Mouse (Mus musculus) WW6 (cell line): ENCODE results near the gene Ubtf.
A peak's percentile ranks its signal among the peaks of the same experiment; 100 is the strongest.

Source experiments
- DNase-seq: peaks from one replicate; pipeline ENCODE4 v3.0.0-alpha.2; 2013; ENCODE audit warnings: low read depth, low spot score

The Ubtf gene

GRCm38 (mm10) chr11:102318576-102319409 lies 749 bp downstream of the Ubtf start:
- DNase-seq = no peak

DNA sequence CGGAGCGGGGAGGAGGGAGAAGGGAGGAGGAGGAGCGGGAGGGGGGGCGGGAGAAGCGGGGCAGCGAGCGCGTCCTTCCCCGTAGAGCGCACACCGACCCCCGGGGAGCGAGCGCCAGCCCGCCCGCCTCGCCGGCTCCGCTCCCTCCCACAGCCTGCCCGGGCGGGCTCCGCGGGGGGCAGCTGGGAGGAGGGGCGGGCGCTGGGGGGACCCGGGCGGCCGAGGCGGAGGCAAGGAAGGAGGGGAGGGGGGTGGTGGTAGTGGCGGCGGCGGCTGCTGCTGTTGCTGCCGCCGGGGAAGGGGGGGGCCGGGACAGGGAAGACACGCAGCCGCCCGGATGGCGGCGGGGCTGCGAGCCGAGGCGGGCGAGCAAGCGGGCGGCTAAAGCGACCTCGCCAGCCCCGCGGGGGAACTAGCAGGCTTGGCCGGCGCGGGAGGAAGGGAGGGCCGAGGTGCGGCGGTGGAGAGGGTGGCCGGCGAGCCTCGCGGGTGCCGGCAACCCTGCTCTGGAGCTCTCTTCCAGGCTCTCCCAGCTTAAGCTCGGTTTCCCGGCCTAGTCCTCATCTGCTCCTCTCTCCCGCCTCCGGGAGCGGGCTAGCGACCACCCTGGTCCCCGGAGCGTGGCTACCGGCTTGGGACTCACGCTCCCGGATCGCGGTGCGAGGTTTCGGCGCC lies 1.5 kb downstream of the Ubtf start:
- DNase-seq = no peak

DNA sequence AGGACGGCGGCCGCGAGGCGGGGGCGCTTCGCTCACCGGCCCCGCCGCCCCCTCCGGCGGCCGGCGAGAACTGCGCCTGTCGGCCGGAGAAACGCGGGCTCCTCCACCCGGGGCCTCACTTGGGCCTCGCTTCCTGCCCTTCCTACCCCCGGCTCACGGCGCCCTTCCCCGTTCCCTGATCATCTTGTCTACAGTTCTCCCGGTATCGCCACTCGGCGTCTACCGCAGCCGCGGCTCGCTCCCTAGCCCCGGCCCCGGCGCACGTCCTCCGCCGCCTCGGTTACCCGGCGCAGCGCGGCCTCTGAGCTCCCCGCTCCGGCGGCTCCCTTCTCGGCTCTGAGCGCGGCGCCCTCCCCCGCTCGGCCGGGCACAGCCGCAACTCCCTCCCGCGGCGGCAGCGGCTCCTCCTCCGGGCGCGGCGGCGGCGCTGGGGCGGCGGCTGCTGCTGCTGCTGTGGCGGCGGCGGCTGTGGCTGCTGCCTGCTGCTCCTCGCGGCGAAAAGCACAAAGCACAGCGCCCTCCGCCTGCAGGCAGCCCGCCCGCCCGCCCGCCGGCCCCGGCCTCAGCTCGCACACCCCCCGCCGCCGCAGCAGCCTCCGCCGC lies 2.1 kb downstream of the Ubtf start:
- no peak for DNase-seq

- DNase-seq = no peak
Observed at GRCm38 (mm10) chr11:102316572-102317297, 2.8 kb downstream of the Ubtf start.

GRCm38 (mm10) chr11:102315690-102316571 lies 3.6 kb downstream of the Ubtf start:
- DNase-seq = no peak

DNA sequence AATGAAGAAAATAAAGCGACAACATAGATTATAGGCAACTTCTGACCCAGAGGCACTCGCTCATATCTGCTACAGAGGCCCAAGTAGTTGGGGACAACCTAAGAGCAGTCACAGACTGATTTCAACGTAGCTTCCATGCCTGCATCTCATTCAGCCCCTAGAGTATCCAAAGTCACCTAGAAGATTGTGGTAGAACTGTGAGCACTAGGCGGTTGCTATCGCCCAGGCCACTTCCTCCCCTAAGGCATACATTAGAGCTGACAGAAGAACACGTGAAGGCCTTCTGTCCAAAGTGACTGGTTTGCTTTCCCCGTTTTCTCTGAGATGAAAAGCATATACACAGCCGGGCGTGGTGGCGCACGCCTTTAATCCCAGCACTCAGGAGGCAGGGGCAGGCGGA lies 5.2 kb downstream of the Ubtf start:
- DNase-seq = no peak

DNA sequence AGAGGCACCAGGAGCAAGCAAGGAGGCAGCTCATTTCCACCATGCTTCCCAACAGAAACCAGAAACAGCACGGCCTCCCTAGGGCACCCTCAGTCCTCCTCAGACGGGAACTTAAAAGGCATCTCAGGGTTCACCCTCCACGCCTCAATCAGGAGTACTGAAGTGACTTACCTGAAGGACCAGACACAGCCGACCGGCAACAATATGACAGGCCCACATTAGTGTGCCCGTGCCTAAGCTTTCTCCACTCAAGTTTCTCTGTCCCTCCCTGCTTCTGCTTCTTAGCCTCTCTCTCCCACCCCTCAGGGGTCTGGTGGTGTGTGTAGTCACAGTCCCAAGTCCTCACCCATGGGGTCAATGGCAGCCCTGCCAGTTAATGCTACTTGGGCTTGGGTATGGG lies 7.0 kb downstream of the Ubtf start:
- DNase-seq = no peak

GRCm38 (mm10) chr11:102311966-102312365 lies 7.6 kb downstream of the Ubtf start:
- DNase-seq = no peak

GRCm38 (mm10) chr11:102310768-102311695 lies 8.5 kb downstream of the Ubtf start:
- no peak for DNase-seq

DNA sequence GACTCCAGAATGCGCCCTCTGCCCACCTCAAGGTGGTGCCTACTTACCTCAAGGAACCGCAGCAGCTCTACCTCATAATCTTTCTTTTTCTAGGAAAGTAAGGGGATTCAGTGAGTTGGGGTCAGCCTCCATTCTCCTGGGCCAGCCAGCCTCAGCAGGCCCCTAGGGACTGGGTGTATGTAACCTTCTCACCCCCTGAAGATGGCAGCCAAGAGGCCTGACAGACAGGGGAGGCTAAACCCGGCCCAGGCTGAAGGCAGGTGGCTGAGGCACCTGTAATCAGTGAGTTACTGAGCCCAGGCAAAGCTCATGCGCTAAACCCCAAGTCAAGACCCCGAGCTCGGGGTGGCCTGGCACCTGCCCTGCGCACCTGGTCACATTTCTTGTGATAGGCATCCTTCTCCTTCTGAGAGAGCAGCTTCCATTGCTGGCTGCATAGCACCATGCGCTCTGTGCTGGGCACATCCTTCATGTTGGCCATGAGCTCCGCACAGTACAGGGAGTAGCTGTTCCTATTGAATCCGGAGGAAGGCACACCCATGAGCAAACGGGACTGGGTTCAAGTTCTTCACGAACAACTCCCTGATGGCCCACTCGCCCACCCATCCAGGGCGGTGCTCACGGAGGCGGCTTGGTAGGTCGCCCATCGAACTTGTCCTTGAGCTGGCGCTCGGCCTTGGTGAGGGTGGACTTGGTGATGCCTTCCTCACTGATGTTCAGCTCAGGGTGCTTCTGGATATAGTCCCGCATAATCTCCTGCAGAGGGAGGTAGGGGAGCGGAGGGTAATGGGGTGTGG lies 9.5 kb downstream of the Ubtf start:
- no peak for DNase-seq

GRCm38 (mm10) chr11:102308979-102309378 lies 10.6 kb downstream of the Ubtf start:
- peak; percentile 97 for DNase-seq

GRCm38 (mm10) chr11:102308104-102308503 lies 11.4 kb downstream of the Ubtf start:
- no peak for DNase-seq

GRCm38 (mm10) chr11:102305359-102305758 lies 14.2 kb downstream of the Ubtf start:
- DNase-seq = no peak

- no peak for DNase-seq
Observed at GRCm38 (mm10) chr11:102304141-102304540, 15.4 kb downstream of the Ubtf start.

GRCm38 (mm10) chr11:102299839-102300238 lies 19.7 kb downstream of the Ubtf start:
- DNase-seq = peak; percentile 93

- no peak for DNase-seq
Observed at GRCm38 (mm10) chr11:102297577-102298556, 21.7 kb downstream of the Ubtf start.

DNA sequence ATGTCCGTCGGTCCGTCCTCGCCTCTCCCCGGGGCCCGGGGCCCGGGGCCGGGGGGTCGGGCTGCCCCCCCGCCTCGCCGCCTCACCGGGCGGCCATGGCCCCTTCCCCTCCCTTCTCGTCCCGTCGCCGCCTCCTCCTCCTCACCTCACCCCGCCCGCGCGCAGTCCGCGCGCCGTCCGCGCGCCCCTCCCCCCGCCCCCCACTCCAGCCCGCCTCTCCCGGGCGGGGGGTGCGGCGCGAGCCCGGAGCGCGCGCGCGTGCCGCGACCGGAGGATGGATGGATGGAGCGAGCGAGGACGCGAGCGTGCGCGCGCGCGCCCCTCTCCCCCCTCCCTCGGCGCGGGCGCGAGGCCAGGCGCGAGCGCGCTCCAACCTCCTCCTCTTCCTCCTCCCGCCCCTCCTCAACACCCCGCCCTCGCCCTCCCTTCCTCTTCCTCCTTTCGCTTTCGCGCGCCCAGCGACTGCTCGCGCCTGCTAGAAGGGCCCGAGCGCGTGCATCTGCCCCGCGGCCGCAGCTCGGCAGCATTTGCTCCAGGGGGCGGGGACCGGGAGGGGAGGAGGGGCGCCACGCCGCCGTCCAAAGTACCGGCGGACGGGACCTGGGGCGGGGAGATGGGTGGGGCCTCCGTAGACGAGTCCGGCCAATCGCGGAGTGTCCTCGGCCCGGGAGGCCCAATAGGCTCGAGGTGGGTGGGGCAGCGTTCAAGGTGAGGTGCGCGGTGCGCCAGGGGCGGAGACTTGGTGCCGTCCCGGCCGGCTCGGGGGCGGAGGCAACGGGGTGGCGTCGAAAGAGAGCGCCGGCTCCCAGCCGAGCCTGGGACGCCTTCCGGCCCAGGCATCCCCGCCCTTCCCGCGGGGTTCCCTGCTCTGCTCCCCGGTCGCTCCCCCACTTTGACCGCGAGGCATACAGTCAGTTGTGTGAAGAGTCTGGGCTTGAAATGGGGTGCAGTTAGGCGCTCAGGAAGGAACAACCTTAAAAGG lies 22.8 kb downstream of the Ubtf start, which contains the start of gene Atxn7l3:
Gene Atxn7l3, minus strand, starts transcription at position 141 of the 982 bp plus-strand sequence.
- peak; percentile 99 for DNase-seq
